Mouse (Mus musculus) thymus, adult 2 months (tissue): ENCODE data around the gene Gstp1.

Experiments used
- CTCF ChIP-seq: fragments of 200-500 bp; IDR thresholded peaks from 2 replicates; pipeline ENCODE4 v1.5.1; 2012; ENCODE audit warnings: mild to moderate bottlenecking, control low read depth, low read length, moderate library complexity, borderline replicate concordance; ENCODE audit not compliant: control insufficient read depth, poor library complexity, insufficient read depth; ENCODE audit errors: extremely low read depth
- POLR2A ChIP-seq: fragments of 200-500 bp; IDR thresholded peaks from 2 replicates; pipeline ENCODE4 v1.6.1; 2012; ENCODE audit warnings: mild to moderate bottlenecking, low read length, control low read depth, moderate library complexity; ENCODE audit not compliant: control insufficient read depth, poor library complexity, insufficient read depth; ENCODE audit errors: extremely low read depth

DNA sequence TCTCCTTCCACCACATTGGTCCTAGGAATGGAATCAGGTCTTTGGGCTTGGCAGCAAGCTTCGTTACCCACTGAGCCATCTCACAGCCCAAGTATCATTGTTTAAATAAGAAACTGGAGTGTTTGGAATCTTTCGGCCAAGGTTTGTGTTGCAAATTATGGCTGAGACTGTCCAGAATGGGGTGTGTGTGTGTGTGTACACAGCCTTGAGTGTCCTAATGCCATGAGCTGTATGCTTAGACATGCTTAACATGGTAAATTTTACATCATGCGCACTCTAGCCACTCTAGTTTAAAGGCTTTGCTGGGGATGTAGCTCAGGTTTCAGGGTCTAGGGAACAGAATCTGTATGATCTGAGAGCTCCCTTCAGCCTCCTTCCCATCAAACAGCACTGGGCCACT lies 42.3 kb downstream of the Gstp1 start:
- TF ChIP-seq CTCF = no peak
- no peak for TF ChIP-seq POLR2A
